Comparison of ENCODE assay signal across 8 mouse cellular contexts in the genomic region with DNA sequence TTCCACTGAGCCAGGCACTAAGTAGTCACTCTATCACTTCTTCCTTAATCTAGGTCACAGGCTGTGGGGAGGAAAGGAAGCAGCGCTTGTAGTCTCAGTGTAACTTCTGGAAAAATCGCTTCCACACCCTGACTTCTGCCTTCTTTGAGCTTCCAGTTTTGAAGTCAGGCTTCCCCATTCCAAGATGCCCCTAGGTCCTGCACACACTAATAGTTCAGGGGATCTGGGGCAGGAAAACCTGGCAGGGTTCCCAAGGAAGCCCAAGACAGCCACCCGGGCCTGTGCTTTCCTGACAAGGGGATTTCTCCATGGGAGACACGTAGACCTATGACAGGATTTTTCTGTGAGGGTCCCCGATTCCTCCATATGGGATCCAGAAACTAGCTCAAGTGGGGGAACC. TPM values are rescaled to one million over a fixed set of nuclear protein-coding genes. Genes with fewer than 3 reads are reported as not detected.
DNase-seq lines count a peak whose midpoint lies in the region; ATAC-seq and TF ChIP-seq lines count a peak whose summit lies in the region.

No protein-coding gene starts in this region.

- no peaks in the 10 kb centered on the region for H3K36me3 ChIP-seq in spleen, adult 2 months (ENCODE audit: control insufficient read depth, insufficient read depth, low read length)
- peaks cover 16% of the 10 kb centered on the region for H3K36me3 ChIP-seq in embryonic facial prominence, embryonic 13.5 days
- peaks cover 5% of the 10 kb centered on the region; the same call in 1 of the 2 replicates for H3K36me3 ChIP-seq in hindbrain, embryonic 14.5 days (replicated peaks; ENCODE audit: control insufficient read depth, insufficient read depth)
- H3K36me3 ChIP-seq in liver, embryonic 15.5 days (replicated peaks): peaks cover 11% of the 10 kb centered on the region; the same call in 1 of the 2 replicates

- no peak for TF ChIP-seq CTCF in spleen, adult 2 months (IDR thresholded peaks at IDR 0.05; ENCODE audit: extremely low read depth, insufficient read depth, insufficient read length, insufficient replicate concordance)
- TF ChIP-seq CTCF in olfactory bulb, adult 2 months (IDR thresholded peaks at IDR 0.05; ENCODE audit: insufficient read depth, low read depth, low read length): no peak

- ATAC-seq in embryonic facial prominence, embryonic 13.5 days (ENCODE audit: insufficient number of reproducible peaks, insufficient read depth, low FRiP score, low TSS enrichment, low read depth): no peak
- ATAC-seq in hindbrain, embryonic 14.5 days (ENCODE audit: low FRiP score): no peak
- ATAC-seq in liver, embryonic 15.5 days (ENCODE audit: insufficient read depth): no peak

- H3K4me3 ChIP-seq in spleen, adult 2 months (ENCODE audit: extremely low read depth, insufficient read depth, insufficient read length): peak overlapping the region; percentile 84
- H3K4me3 ChIP-seq in embryonic facial prominence, embryonic 13.5 days: peak overlapping the region; percentile 98
- H3K4me3 ChIP-seq in hindbrain, embryonic 14.5 days (replicated peaks; ENCODE audit: low read length): peak overlapping the region; percentile 96
- H3K4me3 ChIP-seq in liver, embryonic 15.5 days (replicated peaks): peak overlapping the region; percentile 81
- H3K4me3 ChIP-seq in olfactory bulb, adult 2 months (ENCODE audit: insufficient read depth, low read depth, low read length): peak overlapping the region; percentile 80

- no peak for DNase-seq in spleen, adult 2 months (ENCODE audit: low read depth in 1 of 2, low spot score in 2 of 2)
- DNase-seq in spleen, postnatal 14 days (ENCODE audit: low spot score in 2 of 2): no peak
- no peak for DNase-seq in hindbrain, embryonic 14.5 days (ENCODE audit: low spot score)
- no peak for DNase-seq in B cell, adult 2 months
- no peak for DNase-seq in urinary bladder, adult 2 months (ENCODE audit: low spot score)

- 15% methylated on average over 5 of the region's 5 CpGs for WGBS in spleen, adult 2 months
- WGBS in embryonic facial prominence, embryonic 13.5 days: 28% methylated on average over 5 of the region's 5 CpGs
- 31% methylated on average over 5 of the region's 5 CpGs for WGBS in hindbrain, embryonic 14.5 days
- 7% methylated on average over 5 of the region's 5 CpGs for WGBS in liver, embryonic 15.5 days (ENCODE audit: insufficient replicate concordance)
- 4% methylated on average over 5 of the region's 5 CpGs for WGBS in olfactory bulb, adult 2 months

- H3K27ac ChIP-seq in spleen, adult 2 months (ENCODE audit: insufficient read depth, low read length): peak overlapping the region; percentile 69; the same call in 1 of the 2 replicates
- H3K27ac ChIP-seq in embryonic facial prominence, embryonic 13.5 days: peak overlapping the region; percentile 12; the same call in 1 of the 2 replicates
- H3K27ac ChIP-seq in hindbrain, embryonic 14.5 days: peak overlapping the region; percentile 88
- peak overlapping the region; percentile 77 for H3K27ac ChIP-seq in liver, embryonic 15.5 days (replicated peaks)
- no peak overlapping the region for H3K27ac ChIP-seq in olfactory bulb, adult 2 months (ENCODE audit: insufficient read depth, low read depth, low read length)

- H3K4me1 ChIP-seq in spleen, adult 2 months (ENCODE audit: control insufficient read depth, insufficient read depth, insufficient read length): peaks cover 15% of the 10 kb centered on the region; the same call in 1 of the 2 replicates
- peaks cover 29% of the 10 kb centered on the region for H3K4me1 ChIP-seq in embryonic facial prominence, embryonic 13.5 days
- H3K4me1 ChIP-seq in hindbrain, embryonic 14.5 days (replicated peaks; ENCODE audit: control insufficient read depth, insufficient read depth, low read length): peaks cover 24% of the 10 kb centered on the region
- peaks cover 71% of the 10 kb centered on the region for H3K4me1 ChIP-seq in liver, embryonic 15.5 days (replicated peaks)
- peaks cover 20% of the 10 kb centered on the region for H3K4me1 ChIP-seq in olfactory bulb, adult 2 months (ENCODE audit: control insufficient read depth, insufficient read depth, low read length)

- H3K27me3 ChIP-seq in spleen, adult 2 months (ENCODE audit: control insufficient read depth, insufficient read depth, low read length): no peaks in the 10 kb centered on the region
- H3K27me3 ChIP-seq in embryonic facial prominence, embryonic 13.5 days: no peaks in the 10 kb centered on the region
- no peaks in the 10 kb centered on the region for H3K27me3 ChIP-seq in hindbrain, embryonic 14.5 days (ENCODE audit: control insufficient read depth, insufficient read depth, low read length)
- no peaks in the 10 kb centered on the region for H3K27me3 ChIP-seq in liver, embryonic 15.5 days

- peak overlapping the region; percentile 95 for H3K4me2 ChIP-seq in embryonic facial prominence, embryonic 13.5 days
- H3K4me2 ChIP-seq in hindbrain, embryonic 14.5 days (replicated peaks): peak overlapping the region; percentile 93
- peak overlapping the region; percentile 83 for H3K4me2 ChIP-seq in liver, embryonic 15.5 days

- TF ChIP-seq POLR2A in spleen, adult 2 months (IDR thresholded peaks at IDR 0.05; ENCODE audit: low read depth, low read length): no peak
- no peak for TF ChIP-seq POLR2A in olfactory bulb, adult 2 months (IDR thresholded peaks at IDR 0.05; ENCODE audit: insufficient read depth, low read depth, low read length)

- H3K9me3 ChIP-seq in embryonic facial prominence, embryonic 13.5 days: no peaks in the 10 kb centered on the region
- no peaks in the 10 kb centered on the region for H3K9me3 ChIP-seq in hindbrain, embryonic 14.5 days (ENCODE audit: control insufficient read depth, low read length)
- no peaks in the 10 kb centered on the region for H3K9me3 ChIP-seq in liver, embryonic 15.5 days (replicated peaks)

- peak overlapping the region; percentile 97 for H3K9ac ChIP-seq in embryonic facial prominence, embryonic 13.5 days
- peak overlapping the region; percentile 97 for H3K9ac ChIP-seq in hindbrain, embryonic 14.5 days
- H3K9ac ChIP-seq in liver, embryonic 15.5 days: peak overlapping the region; percentile 89

RNA-seq across cellular contexts. Expression of gene Ap3d1, which starts 0.9 kb away (rescaled TPM):
- 92.5 and 111 TPM in 2 replicates for polyA plus RNA-seq in spleen, adult 2 months (2012; rRNA removed)
- polyA plus RNA-seq in embryonic facial prominence, embryonic 13.5 days (2015; fragmentation: Nextera tagmentation; extraction: Ambion mirVana): 73.3 and 73.5 TPM in 2 replicates
- 112 and 114 TPM in 2 replicates for polyA plus RNA-seq in hindbrain, embryonic 14.5 days (2014; fragmentation: Nextera tagmentation; extraction: Ambion mirVana)
- 20.2 and 21.8 TPM in 2 replicates for polyA plus RNA-seq in liver, embryonic 15.5 days (2015; fragmentation: Nextera tagmentation; extraction: Ambion mirVana)
- polyA plus RNA-seq in olfactory bulb, adult 2 months (2012; ENCODE audit: insufficient read depth, insufficient read length, low replicate concordance, missing spikeins): 105 TPM in 1 of 2 replicates, not detected in the other
- polyA plus RNA-seq in urinary bladder, adult 2 months (2012; rRNA removed): 96.3 and 108 TPM in 2 replicates

RNA-seq across cellular contexts. Expression of gene Dot1l, which starts 13.9 kb away (rescaled TPM):
- polyA plus RNA-seq in spleen, adult 2 months (2012; rRNA removed): 46.2 and 56.2 TPM in 2 replicates
- polyA plus RNA-seq in embryonic facial prominence, embryonic 13.5 days (2015; fragmentation: Nextera tagmentation; extraction: Ambion mirVana): 17.9 and 18.5 TPM in 2 replicates
- polyA plus RNA-seq in hindbrain, embryonic 14.5 days (2014; fragmentation: Nextera tagmentation; extraction: Ambion mirVana): 22.4 and 23.8 TPM in 2 replicates
- 8.1 and 9.3 TPM in 2 replicates for polyA plus RNA-seq in liver, embryonic 15.5 days (2015; fragmentation: Nextera tagmentation; extraction: Ambion mirVana)
- 106 and 235 TPM in 2 replicates for polyA plus RNA-seq in olfactory bulb, adult 2 months (2012; ENCODE audit: insufficient read depth, insufficient read length, low replicate concordance, missing spikeins)
- 6.7 and 17.2 TPM in 2 replicates for polyA plus RNA-seq in urinary bladder, adult 2 months (2012; rRNA removed)

RNA-seq across cellular contexts. Expression of gene Izumo4, which starts 39.2 kb away (rescaled TPM):
- polyA plus RNA-seq in spleen, adult 2 months (2012; rRNA removed): 49.0 and 60.8 TPM in 2 replicates
- 24.0 and 29.2 TPM in 2 replicates for polyA plus RNA-seq in embryonic facial prominence, embryonic 13.5 days (2015; fragmentation: Nextera tagmentation; extraction: Ambion mirVana)
- 20.0 and 20.4 TPM in 2 replicates for polyA plus RNA-seq in hindbrain, embryonic 14.5 days (2014; fragmentation: Nextera tagmentation; extraction: Ambion mirVana)
- 7.1 and 8.1 TPM in 2 replicates for polyA plus RNA-seq in liver, embryonic 15.5 days (2015; fragmentation: Nextera tagmentation; extraction: Ambion mirVana)
- not detected in 2 replicates for polyA plus RNA-seq in olfactory bulb, adult 2 months (2012; ENCODE audit: insufficient read depth, insufficient read length, low replicate concordance, missing spikeins)
- polyA plus RNA-seq in urinary bladder, adult 2 months (2012; rRNA removed): 68.7 and 88.2 TPM in 2 replicates

RNA-seq across cellular contexts. Expression of gene Mob3a, which starts 39.4 kb away (rescaled TPM):
- polyA plus RNA-seq in spleen, adult 2 months (2012; rRNA removed): 130 and 156 TPM in 2 replicates
- polyA plus RNA-seq in embryonic facial prominence, embryonic 13.5 days (2015; fragmentation: Nextera tagmentation; extraction: Ambion mirVana): 45.8 and 46.3 TPM in 2 replicates
- 45.3 and 47.1 TPM in 2 replicates for polyA plus RNA-seq in hindbrain, embryonic 14.5 days (2014; fragmentation: Nextera tagmentation; extraction: Ambion mirVana)
- polyA plus RNA-seq in liver, embryonic 15.5 days (2015; fragmentation: Nextera tagmentation; extraction: Ambion mirVana): 28.0 and 31.6 TPM in 2 replicates
- not detected in 2 replicates for polyA plus RNA-seq in olfactory bulb, adult 2 months (2012; ENCODE audit: insufficient read depth, insufficient read length, low replicate concordance, missing spikeins)
- 24.5 and 29.1 TPM in 2 replicates for polyA plus RNA-seq in urinary bladder, adult 2 months (2012; rRNA removed)

RNA-seq across cellular contexts. Expression of gene Sf3a2, which starts 56.9 kb away (rescaled TPM):
- polyA plus RNA-seq in spleen, adult 2 months (2012; rRNA removed): 38.7 and 54.3 TPM in 2 replicates
- 75.6 and 78.9 TPM in 2 replicates for polyA plus RNA-seq in embryonic facial prominence, embryonic 13.5 days (2015; fragmentation: Nextera tagmentation; extraction: Ambion mirVana)
- 55.6 and 62.9 TPM in 2 replicates for polyA plus RNA-seq in hindbrain, embryonic 14.5 days (2014; fragmentation: Nextera tagmentation; extraction: Ambion mirVana)
- 31.3 and 32.8 TPM in 2 replicates for polyA plus RNA-seq in liver, embryonic 15.5 days (2015; fragmentation: Nextera tagmentation; extraction: Ambion mirVana)
- not detected in 2 replicates for polyA plus RNA-seq in olfactory bulb, adult 2 months (2012; ENCODE audit: insufficient read depth, insufficient read length, low replicate concordance, missing spikeins)
- 47.0 and 47.7 TPM in 2 replicates for polyA plus RNA-seq in urinary bladder, adult 2 months (2012; rRNA removed)
